Mouse (Mus musculus) kidney, embryonic 15.5 days (tissue): Measurements from ENCODE around the gene Cdc5l. TPM values are rescaled to one million over a fixed set of nuclear protein-coding genes. Genes with fewer than 3 reads are reported as not detected.

ENCODE experiments used
- ATAC-seq: fragments of 200-750 bp; cut with Nextera tagmentation; replicated peaks from 2 replicates; pipeline ENCODE4 v1.8.0; 2017; ENCODE audit warnings: moderate TSS enrichment; ENCODE audit not compliant: low FRiP score
- H3K27ac ChIP-seq: fragments of 300-500 bp; sonication (generic); 2 replicates; pipeline ENCODE4 v1.5.1; 2015; ENCODE audit warnings: mild to moderate bottlenecking, inconsistent platforms
- H3K27me3 ChIP-seq: fragments of 300-500 bp; sonication (generic); 2 replicates; pipeline ENCODE4 v1.6.1; 2015; ENCODE audit warnings: inconsistent platforms
- H3K36me3 ChIP-seq: fragments of 300-500 bp; sonication (generic); 2 replicates; pipeline ENCODE4 v1.6.1; 2015; ENCODE audit warnings: inconsistent platforms
- H3K4me1 ChIP-seq: fragments of 300-500 bp; sonication (generic); 2 replicates; pipeline ENCODE4 v1.6.1; 2015; ENCODE audit warnings: inconsistent platforms
- H3K4me2 ChIP-seq: fragments of 300-500 bp; sonication (generic); 2 replicates; pipeline ENCODE4 v1.6.1; 2015; ENCODE audit warnings: moderate library complexity, mild to moderate bottlenecking, inconsistent platforms
- H3K4me3 ChIP-seq: fragments of 300-500 bp; sonication (generic); replicated peaks from 2 replicates; pipeline ENCODE4 v1.5.1; 2015; ENCODE audit warnings: mild to moderate bottlenecking, inconsistent platforms
- H3K9ac ChIP-seq: fragments of 300-500 bp; sonication (generic); 2 replicates; pipeline ENCODE4 v1.6.1; 2015; ENCODE audit warnings: mild to moderate bottlenecking, inconsistent platforms
- H3K9me3 ChIP-seq: fragments of 300-500 bp; sonication (generic); replicated peaks from 2 replicates; pipeline ENCODE4 v1.6.1; 2016; ENCODE audit warnings: inconsistent platforms
- WGBS: fragments of 180-500 bp; shearing (Covaris S2); methylation state at CpG from one replicate; pipeline ENCODE4 v1.1.7; 2015; ENCODE audit warnings: mixed read lengths; 5-methylcytosine and 5-hydroxymethylcytosine counted together
- polyA plus RNA-seq: library from polyadenylated mRNA; unstranded; fragments of >200 nt; fragmentation: Nextera tagmentation; extraction: Ambion mirVana; gene quantifications from 2 replicates; pipeline ENCODE4 v1.2.1, GENCODE M21; 2015

Cdc5l gene
- polyA plus RNA-seq, 1 experiment from 2014 or later: 67.0 TPM

DNA sequence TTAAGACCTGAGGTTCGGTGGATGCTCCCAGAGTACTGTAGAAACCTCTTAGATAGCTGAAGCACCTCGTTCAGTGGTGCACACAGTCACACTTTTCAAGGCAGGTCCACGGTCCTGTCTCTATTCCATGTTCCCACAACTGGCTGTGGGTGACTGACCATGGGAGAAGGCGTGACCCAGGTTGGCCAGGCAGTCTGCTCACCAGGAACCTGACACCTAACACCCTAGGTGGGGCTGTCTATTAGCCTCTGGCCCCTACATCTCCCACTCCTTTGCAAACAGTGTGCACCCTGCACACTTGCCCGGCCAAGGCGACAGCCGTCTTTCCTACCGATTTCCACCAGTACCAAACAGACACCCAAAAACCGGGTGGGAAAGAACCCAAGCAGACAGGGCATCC is 77.1 kb downstream of the Cdc5l start:
- Histone ChIP-seq H3K27me3 (peaks cover 25% of the 10 kb centered on the region), H3K36me3 (no peaks in the 10 kb centered on the region), H3K27ac (no peak overlapping the region), H3K4me3 (no peak overlapping the region), H3K9ac (no peak overlapping the region), H3K4me2 (no peak overlapping the region), H3K9me3 (no peaks in the 10 kb centered on the region), H3K4me1 (peaks cover 37% of the 10 kb centered on the region)
- 38% methylated on average over 9 of the region's 9 CpGs for WGBS
- peak; percentile 71; the same call in 1 of the 2 replicates for ATAC-seq

DNA sequence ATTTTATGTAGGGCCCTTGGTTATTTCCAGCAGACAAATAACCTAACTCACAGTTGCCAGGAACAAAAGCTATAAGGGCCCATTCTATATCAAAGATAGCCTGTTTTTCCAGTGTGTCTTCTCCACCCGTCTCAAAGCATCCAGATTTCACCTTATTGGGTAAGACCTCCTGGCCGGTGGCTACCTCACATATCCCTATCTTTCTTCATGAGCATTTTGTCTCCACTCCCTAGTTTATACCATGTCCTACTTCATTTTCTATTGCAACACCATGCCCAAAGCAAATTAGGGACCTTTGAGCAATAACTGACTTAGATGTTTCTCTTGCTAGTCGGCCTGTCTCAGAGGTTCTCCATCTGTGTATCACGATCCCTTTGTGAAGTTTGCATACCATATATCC is 85.6 kb downstream of the Cdc5l start:
- no peaks in the 10 kb centered on the region for H3K36me3 ChIP-seq
- no peak overlapping the region for H3K4me3 ChIP-seq
- H3K27me3 ChIP-seq: 0 out of 2 replicates have a peak, but pooled peaks cover 4% of the 10 kb centered on the region
- ATAC-seq: no peak
- no peak overlapping the region for H3K9ac ChIP-seq
- no peak overlapping the region for H3K27ac ChIP-seq
- no peaks in the 10 kb centered on the region for H3K4me1 ChIP-seq
- no peak overlapping the region for H3K4me2 ChIP-seq
- no peaks in the 10 kb centered on the region for H3K9me3 ChIP-seq
- WGBS: 89% methylated on average over 4 of the region's 4 CpGs

Other genes starting within 250 kb of the Cdc5l start
- 0.29 and 0.48 TPM in 2 replicates for gene Spats1, start 41.7 kb upstream of the Cdc5l start, polyA plus RNA-seq
- 21.7 and 24.6 TPM in 2 replicates for gene Aars2, start 73.1 kb upstream of the Cdc5l start, polyA plus RNA-seq
- gene Tcte1, start 89.7 kb upstream of the Cdc5l start, polyA plus RNA-seq: 0.14 and 0.22 TPM in 2 replicates
- gene Tmem151b, start 115.9 kb upstream of the Cdc5l start, polyA plus RNA-seq: 3.1 and 3.4 TPM in 2 replicates
- gene Nfkbie, start 122.0 kb upstream of the Cdc5l start, polyA plus RNA-seq: 5.3 and 5.7 TPM in 2 replicates
- 142 TPM in 2 replicates for gene Slc35b2, start 130.1 kb upstream of the Cdc5l start, polyA plus RNA-seq
- gene Hsp90ab1, start 139.5 kb upstream of the Cdc5l start, polyA plus RNA-seq: 1,881 and 1,940 TPM in 2 replicates
- 100 and 102 TPM in 2 replicates for gene Slc29a1, start 165.9 kb upstream of the Cdc5l start, polyA plus RNA-seq
- 5.7 and 6.3 TPM in 2 replicates for gene Mymx, start 168.4 kb upstream of the Cdc5l start, polyA plus RNA-seq
- gene Capn11, start 225.6 kb upstream of the Cdc5l start, polyA plus RNA-seq: 0.57 and 0.87 TPM in 2 replicates